ENCODE assay signal across 12 mouse cellular contexts in genomic region chr12:71933989-71934645, GRCm38 (mm10).
DNase-seq lines count a peak whose midpoint lies in the region; ATAC-seq and TF ChIP-seq lines count a peak whose summit lies in the region.
"Had no signal": no experiment of that assay in that cellular context is flagged by ENCODE, and none has a peak within 500 bp of the region (broad histone marks: within the 10 kb centered on the region; RNA-seq: fewer than 3 reads in every experiment).

No protein-coding gene starts in this region.

- peaks cover 18% of the 10 kb centered on the region; the same call in 1 of the 2 replicates for H3K36me3 ChIP-seq in forebrain, embryonic 13.5 days (ENCODE audit: poor library complexity, severe bottlenecking)
- peaks cover 12% of the 10 kb centered on the region for H3K36me3 ChIP-seq in forebrain, embryonic 12.5 days (replicated peaks)
- peaks cover 2 to 18% of the 10 kb centered on the region in 2 experiments; a peak in 3 of 4 replicates for H3K36me3 ChIP-seq in MEL (ENCODE audit: control insufficient read depth in 1 of 2, insufficient read depth in 2 of 2, low read length in 2 of 2)

- DNase-seq in layer of hippocampus, adult 9-11 months, result peak; percentile 20
- DNase-seq in layer of hippocampus, postnatal 14 days (ENCODE audit: low spot score in 2 of 2), result no peak
- DNase-seq in MEL (ENCODE audit: low read depth, low spot score), result peak; percentile 10
- peak; percentile 50 for DNase-seq in heart, postnatal 4 days
- DNase-seq in urinary bladder, adult 2 months (ENCODE audit: low spot score), result no peak
- DNase-seq: B cell, adult 2 months; gastrocnemius, postnatal 14 days had no signal

- TF ChIP-seq CTCF in MEL (IDR thresholded peaks at IDR 0.05 in 2 of 3, conservative IDR thresholded peaks at IDR 0.05 in 1 of 3; ENCODE audit: control insufficient read depth in 1 of 3, insufficient read depth in 1 of 3, low read depth in 2 of 3, low read length in 3 of 3, poor library complexity in 1 of 3, severe bottlenecking in 1 of 3), result no peak

- H3K4me1 ChIP-seq in forebrain, embryonic 13.5 days, result peaks cover 34% of the 10 kb centered on the region
- H3K4me1 ChIP-seq in forebrain, embryonic 12.5 days, result peaks cover 15% of the 10 kb centered on the region
- peaks cover 16 to 20% of the 10 kb centered on the region in 2 experiments for H3K4me1 ChIP-seq in MEL (ENCODE audit: control insufficient read depth in 1 of 2, insufficient read depth in 2 of 2, low read length in 2 of 2)

- H3K27me3 ChIP-seq in forebrain, embryonic 13.5 days, result no peaks in the 10 kb centered on the region
- H3K27me3 ChIP-seq in forebrain, embryonic 12.5 days, result no peaks in the 10 kb centered on the region
- H3K27me3 ChIP-seq in MEL (ENCODE audit: control insufficient read depth in 1 of 2, insufficient read depth in 2 of 2, low read length in 2 of 2), result no peaks in the 10 kb centered on the region

- H3K79me2 ChIP-seq in MEL (ENCODE audit: control insufficient read depth, insufficient read depth, low read length, poor library complexity), result 0 out of 2 replicates have a peak, but pooled peaks cover 1% of the 10 kb centered on the region

- H3K27ac ChIP-seq in forebrain, embryonic 13.5 days, result peak overlapping the region; percentile 37; the same call in 1 of the 2 replicates
- no peak overlapping the region for H3K27ac ChIP-seq in forebrain, embryonic 12.5 days
- H3K27ac ChIP-seq in MEL (ENCODE audit: control insufficient read depth, low read depth, low read length), result peak overlapping the region; percentile 13; the same call in 1 of the 2 replicates
- H3K27ac ChIP-seq: kidney, postnatal 0 days; midbrain, embryonic 10.5 days had no signal

- ATAC-seq in forebrain, embryonic 13.5 days, result peak; percentile 45; the same call in 1 of the 2 replicates
- ATAC-seq in forebrain, embryonic 12.5 days (ENCODE audit: low FRiP score), result no peak
- no peak for ATAC-seq in erythroblast, adult 5-6 weeks (replicated peaks; ENCODE audit: low FRiP score, poor library complexity, severe bottlenecking)

- no peak for TF ChIP-seq POLR2A in MEL (IDR thresholded peaks at IDR 0.05; ENCODE audit: control insufficient read depth in 1 of 2, insufficient read depth in 1 of 2, low read depth in 1 of 2, low read length in 2 of 2, poor library complexity in 1 of 2)

- H3K4me2 ChIP-seq in forebrain, embryonic 13.5 days, result no peak overlapping the region
- no peak overlapping the region for H3K4me2 ChIP-seq in forebrain, embryonic 12.5 days

- WGBS in forebrain, embryonic 13.5 days, result 67% methylated on average over 6 of the region's 6 CpGs
- WGBS in forebrain, embryonic 12.5 days, result 80% methylated on average over 6 of the region's 6 CpGs

- no peak for TF ChIP-seq RAD21 in MEL (IDR thresholded peaks at IDR 0.05; ENCODE audit: low read depth, low read length)

- H3K9ac ChIP-seq in forebrain, embryonic 13.5 days, result no peak overlapping the region
- H3K9ac ChIP-seq in forebrain, embryonic 12.5 days, result no peak overlapping the region
- no peak overlapping the region for H3K9ac ChIP-seq in MEL (ENCODE audit: control insufficient read depth, low read depth, low read length, poor library complexity, severe bottlenecking)

- TF ChIP-seq EP300 in MEL (IDR thresholded peaks at IDR 0.05; ENCODE audit: low read depth in 1 of 2, low read length in 2 of 2), result no peak

- H3K4me3 ChIP-seq in forebrain, embryonic 13.5 days, result no peak overlapping the region
- no peak overlapping the region for H3K4me3 ChIP-seq in forebrain, embryonic 12.5 days (replicated peaks)
- H3K4me3 ChIP-seq in MEL (ENCODE audit: control insufficient read depth in 1 of 2, insufficient read depth in 1 of 2, low read depth in 2 of 2, low read length in 2 of 2), result no peak overlapping the region
- H3K4me3 ChIP-seq: midbrain, embryonic 10.5 days had no signal

- no peaks in the 10 kb centered on the region for H3K9me3 ChIP-seq in forebrain, embryonic 13.5 days (replicated peaks)
- H3K9me3 ChIP-seq in forebrain, embryonic 12.5 days, result no peaks in the 10 kb centered on the region
- no peaks in the 10 kb centered on the region for H3K9me3 ChIP-seq in MEL (replicated peaks; ENCODE audit: insufficient read depth, low read length)
- H3K9me3 ChIP-seq: midbrain, embryonic 10.5 days had no signal

TF ChIP-seq in MEL, 35 proteins besides CTCF, POLR2A, EP300 and RAD21:
- TF ChIP-seq SIN3A (IDR thresholded peaks at IDR 0.05; ENCODE audit: low read length) (no peak), USF2 (IDR thresholded peaks at IDR 0.05; ENCODE audit: borderline replicate concordance in 1 of 2, insufficient read depth in 1 of 2, low read depth in 1 of 2, low read length in 2 of 2) (no peak), E2F4 (IDR thresholded peaks at IDR 0.05; ENCODE audit: borderline replicate concordance, low read depth, low read length) (no peak), KAT2A (conservative IDR thresholded peaks at IDR 0.05; ENCODE audit: low read depth, low read length) (no peak), MAZ (IDR thresholded peaks at IDR 0.05; ENCODE audit: low read depth, low read length) (no peak), MYC (IDR thresholded peaks at IDR 0.05; ENCODE audit: low read depth, low read length) (no peak), RCOR1 (IDR thresholded peaks at IDR 0.05; ENCODE audit: low read depth, low read length) (no peak), NRF1 (IDR thresholded peaks at IDR 0.05; ENCODE audit: insufficient read depth, low read depth, low read length, poor library complexity, severe bottlenecking) (no peak), MAFK (IDR thresholded peaks at IDR 0.05; ENCODE audit: borderline replicate concordance, low read depth, low read length) (no peak), TCF12 (IDR thresholded peaks at IDR 0.05; ENCODE audit: low read depth, low read length) (no peak)

Comparison
In these comparisons a context has a peak if more than half of its experiments do, and no peak if none do; other contexts are left out.
1. DNase-seq: peak in layer of hippocampus, adult 9-11 months (single experiment), MEL (single experiment) and heart, postnatal 4 days (single experiment); none in layer of hippocampus, postnatal 14 days (0 of 2) and urinary bladder, adult 2 months (single experiment).